Mouse (Mus musculus) limb, embryonic 15.5 days (tissue): ENCODE measurements around the gene Hist1h4a. TPM values are rescaled to one million over a fixed set of nuclear protein-coding genes. Genes with fewer than 3 reads are reported as not detected.
"Not testable (repeated sequence)": the region's sequence is repeated elsewhere in the genome, so short reads cannot be mapped to it uniquely, and the experiment has no call there.

Source experiments
- ATAC-seq: fragments of 200-750 bp; cut with Nextera tagmentation; 2 replicates; pipeline ENCODE4 v1.8.0; 2017; ENCODE audit warnings: low read depth, moderate TSS enrichment; ENCODE audit not compliant: insufficient number of reproducible peaks, low FRiP score, low TSS enrichment
- H3K27ac ChIP-seq: fragments of 300-500 bp; sonication (generic); 2 replicates; pipeline ENCODE4 v1.5.1; 2015; ENCODE audit warnings: moderate library complexity, mild to moderate bottlenecking, inconsistent platforms
- H3K27me3 ChIP-seq: fragments of 300-500 bp; sonication (generic); 2 replicates; pipeline ENCODE4 v1.6.1; 2015; ENCODE audit warnings: inconsistent platforms
- H3K36me3 ChIP-seq: fragments of 300-500 bp; sonication (generic); 2 replicates; pipeline ENCODE4 v1.6.1; 2015; ENCODE audit warnings: inconsistent platforms
- H3K4me1 ChIP-seq: fragments of 300-500 bp; sonication (generic); 2 replicates; pipeline ENCODE4 v1.6.1; 2015; ENCODE audit warnings: inconsistent platforms
- H3K4me2 ChIP-seq: fragments of 300-500 bp; sonication (generic); 2 replicates; pipeline ENCODE4 v1.6.1; 2015; ENCODE audit warnings: mild to moderate bottlenecking, inconsistent platforms
- H3K4me3 ChIP-seq: fragments of 300-500 bp; sonication (generic); 2 replicates; pipeline ENCODE4 v1.5.1; 2015; ENCODE audit warnings: mild to moderate bottlenecking, inconsistent platforms
- H3K9ac ChIP-seq: fragments of 300-500 bp; sonication (generic); 2 replicates; pipeline ENCODE4 v1.6.1; 2015; ENCODE audit warnings: inconsistent platforms
- H3K9me3 ChIP-seq: fragments of 300-500 bp; sonication (generic); 2 replicates; pipeline ENCODE4 v1.6.1; 2016; ENCODE audit warnings: inconsistent platforms
- WGBS: fragments of 180-500 bp; shearing (Covaris S2); methylation state at CpG from one replicate; pipeline ENCODE4 v1.1.7; 2015; 5-methylcytosine and 5-hydroxymethylcytosine counted together
- polyA plus RNA-seq: library from polyadenylated mRNA; unstranded; fragments of >200 nt; fragmentation: Nextera tagmentation; extraction: Ambion mirVana; gene quantifications from 2 replicates; pipeline ENCODE4 v1.2.1, GENCODE M21; 2015

Hist1h4a gene
- polyA plus RNA-seq, 1 experiment from 2014 or later: 0.33 TPM

DNA sequence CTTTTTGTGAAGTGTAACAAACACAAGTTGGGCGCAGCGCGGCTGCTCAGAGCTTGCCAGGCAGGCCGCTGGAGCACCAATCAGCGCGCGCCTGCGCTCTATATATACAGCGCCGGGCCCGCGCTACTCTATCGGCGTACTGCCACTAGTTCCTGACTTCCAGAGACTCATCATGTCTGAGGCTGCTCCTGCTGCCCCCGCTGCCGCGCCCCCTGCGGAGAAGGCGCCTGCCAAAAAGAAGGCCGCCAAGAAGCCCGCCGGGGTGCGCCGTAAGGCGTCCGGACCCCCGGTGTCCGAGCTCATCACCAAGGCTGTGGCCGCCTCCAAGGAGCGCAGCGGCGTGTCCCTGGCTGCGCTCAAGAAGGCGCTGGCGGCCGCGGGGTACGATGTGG is 22.4 kb downstream of the Hist1h4a start, which contains the start of gene Hist1h1c:
Gene Hist1h1c, plus strand, starts transcription at position 132 of the 392 bp plus-strand sequence.
- H3K4me2 ChIP-seq: peak within 1 kb of the TSS; percentile 93
- peaks cover 11% of the 10 kb centered on the region; the same call in 1 of the 2 replicates for H3K4me1 ChIP-seq
- peak within 1 kb of the TSS; percentile 61 for H3K9ac ChIP-seq
- no peaks in the 10 kb centered on the region for H3K27me3 ChIP-seq
- no peaks in the 10 kb centered on the region for H3K9me3 ChIP-seq
- H3K4me3 ChIP-seq: peak within 1 kb of the TSS; percentile 57
- under 1% methylated on average over 38 of the region's 38 CpGs for WGBS
- peak; percentile 92 for ATAC-seq
- peak within 1 kb of the TSS; percentile 98 for H3K27ac ChIP-seq
- no peaks in the 10 kb centered on the region for H3K36me3 ChIP-seq

DNA sequence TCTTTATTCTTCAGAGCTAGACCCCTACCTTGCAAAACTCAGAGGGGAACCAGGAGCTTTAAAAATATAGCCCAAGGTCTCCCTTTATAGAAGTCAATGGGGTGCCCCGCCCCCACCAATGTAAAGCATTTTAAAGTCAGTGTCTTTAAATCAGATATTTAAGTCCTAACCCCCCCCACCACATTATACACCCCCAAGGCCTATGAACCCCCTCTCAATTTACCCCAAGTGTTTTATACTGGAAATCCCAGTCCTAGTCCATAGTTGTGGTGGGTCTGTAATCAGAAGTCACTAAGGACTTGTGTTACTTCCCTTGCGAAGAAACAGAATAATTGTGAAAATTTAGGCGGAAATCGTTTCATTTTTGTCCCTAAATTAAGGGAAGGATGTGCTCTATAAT is 23.0 kb downstream of the Hist1h4a start:
- Histone ChIP-seq H3K4me2 (peak overlapping the region; percentile 93), H3K9ac (no peak overlapping the region), H3K27ac (peak overlapping the region; percentile 98), H3K36me3 (no peaks in the 10 kb centered on the region), H3K4me1 (peaks cover 11% of the 10 kb centered on the region; the same call in 1 of the 2 replicates), H3K4me3 (peak overlapping the region; percentile 57), H3K27me3 (no peaks in the 10 kb centered on the region), H3K9me3 (no peaks in the 10 kb centered on the region)
- ATAC-seq: no peak
- 26% methylated on average over 4 of the region's 4 CpGs for WGBS

DNA sequence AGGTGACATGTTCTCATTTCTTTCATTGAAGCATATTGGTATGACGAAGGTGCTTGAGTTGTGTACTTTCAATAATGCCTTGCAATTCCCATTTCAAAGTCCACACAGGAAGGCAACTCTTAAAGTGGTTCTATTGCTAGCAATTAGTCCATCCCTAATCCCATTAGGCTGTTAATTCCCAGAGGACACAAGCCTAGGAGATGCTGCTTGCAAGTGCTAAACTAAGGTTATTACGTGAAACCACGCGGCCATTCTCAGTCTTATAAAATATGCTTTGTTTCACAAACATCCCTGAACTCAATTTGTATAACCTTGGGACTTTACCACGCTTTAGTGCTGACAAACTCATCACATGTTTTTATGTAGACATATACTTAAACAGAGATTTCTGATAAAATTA is 23.9 kb downstream of the Hist1h4a start:
- Histone ChIP-seq H3K27me3 (no peaks in the 10 kb centered on the region), H3K4me1 (peaks cover 11% of the 10 kb centered on the region; the same call in 1 of the 2 replicates), H3K4me2 (no peak overlapping the region), H3K4me3 (no peak overlapping the region), H3K27ac (no peak overlapping the region), H3K9me3 (no peaks in the 10 kb centered on the region), H3K36me3 (no peaks in the 10 kb centered on the region), H3K9ac (no peak overlapping the region)
- no peak for ATAC-seq
- WGBS: 85% methylated on average over 5 of the region's 5 CpGs

DNA sequence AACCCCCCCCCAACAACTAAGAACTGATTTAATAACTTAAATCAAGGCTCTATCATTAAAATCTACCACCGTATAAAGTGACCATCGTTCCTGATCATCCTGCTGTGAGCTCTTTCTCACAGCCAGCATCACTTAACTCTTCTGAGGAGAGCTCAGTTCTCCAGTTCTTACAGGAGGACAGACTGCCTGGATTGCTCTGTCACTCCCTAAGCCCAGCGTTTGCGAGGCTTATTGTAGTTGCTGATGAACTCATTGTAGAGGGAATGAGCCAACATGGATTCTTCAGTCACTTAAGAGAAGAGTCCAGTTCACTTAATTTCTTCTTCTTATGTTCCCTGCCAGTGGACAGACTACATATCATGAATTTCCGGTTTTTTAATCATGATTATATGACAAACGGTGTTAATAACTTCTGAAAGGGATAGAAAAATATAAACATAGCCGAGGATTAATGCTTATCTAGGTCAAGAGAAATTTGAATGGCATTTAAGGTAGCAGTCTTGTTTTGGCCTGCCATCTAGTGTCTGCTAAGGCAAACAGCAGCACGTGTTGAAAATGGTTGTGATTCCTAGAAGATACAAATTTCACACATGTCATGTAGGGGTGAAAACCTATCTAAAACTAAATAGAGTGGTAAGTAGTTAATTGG is 28.8 kb downstream of the Hist1h4a start:
- no peaks in the 10 kb centered on the region for H3K36me3 ChIP-seq
- 26% methylated on average over 8 of the region's 8 CpGs for WGBS
- no peak for ATAC-seq

DNA sequence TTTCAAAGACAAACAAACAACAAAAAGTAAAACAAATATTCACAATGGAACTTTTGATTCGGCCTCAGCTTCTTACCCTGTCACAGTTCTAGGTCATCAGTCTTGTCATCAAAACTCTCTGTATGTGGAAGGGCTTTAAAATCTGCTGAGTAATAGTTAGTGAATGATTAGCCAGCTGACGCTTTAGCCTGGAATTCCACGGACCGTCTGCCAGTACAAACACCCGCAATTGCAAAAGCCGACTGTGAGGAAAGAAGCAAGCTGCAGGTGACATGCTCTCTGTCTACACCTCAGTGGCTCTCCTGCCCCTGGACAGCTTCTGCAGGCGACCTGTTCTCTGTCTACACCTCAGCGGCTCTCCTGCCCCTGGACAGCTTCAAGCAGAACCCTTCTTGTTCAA is 30.6 kb downstream of the Hist1h4a start:
- Histone ChIP-seq H3K9ac (no peak overlapping the region), H3K36me3 (no peaks in the 10 kb centered on the region), H3K4me3 (no peak overlapping the region), H3K4me2 (no peak overlapping the region), H3K27ac (no peak overlapping the region), H3K27me3 (no peaks in the 10 kb centered on the region), H3K9me3 (no peaks in the 10 kb centered on the region), H3K4me1 (no peaks in the 10 kb centered on the region)
- no peak for ATAC-seq
- 39% methylated on average over 8 of the region's 8 CpGs for WGBS

More for the DNA sequence above, 28.8 kb downstream of the Hist1h4a start:
- Histone ChIP-seq H3K4me3 (no peak overlapping the region), H3K9ac (no peak overlapping the region), H3K9me3 (no peaks in the 10 kb centered on the region), H3K27ac (no peak overlapping the region), H3K4me2 (no peak overlapping the region), H3K4me1 (no peaks in the 10 kb centered on the region), H3K27me3 (no peaks in the 10 kb centered on the region)

DNA sequence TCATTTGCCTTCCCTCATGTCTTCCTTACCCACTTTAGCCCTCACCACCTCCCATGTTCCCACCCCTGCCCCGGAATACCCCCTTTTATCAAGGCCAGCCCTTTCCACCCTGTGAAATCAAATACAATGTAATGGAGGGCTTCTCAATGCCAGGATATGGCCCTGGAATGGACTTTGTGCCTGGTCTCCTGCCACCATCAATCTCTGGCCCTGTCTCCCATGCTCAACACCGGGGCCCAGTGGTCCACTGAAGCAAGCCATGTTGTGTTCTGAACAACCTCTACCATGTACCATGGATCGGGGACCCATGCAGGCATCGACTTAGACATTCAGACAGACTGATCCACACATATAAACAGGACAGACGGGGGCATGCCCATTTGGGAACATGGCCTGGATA is 31.3 kb downstream of the Hist1h4a start:
- 94% methylated on average over 5 of the region's 5 CpGs for WGBS
- Histone ChIP-seq H3K36me3 (no peaks in the 10 kb centered on the region), H3K4me3 (no peak overlapping the region), H3K4me2 (no peak overlapping the region), H3K4me1 (no peaks in the 10 kb centered on the region), H3K9me3 (no peaks in the 10 kb centered on the region), H3K9ac (no peak overlapping the region), H3K27ac (no peak overlapping the region), H3K27me3 (no peaks in the 10 kb centered on the region)
- ATAC-seq: no peak

DNA sequence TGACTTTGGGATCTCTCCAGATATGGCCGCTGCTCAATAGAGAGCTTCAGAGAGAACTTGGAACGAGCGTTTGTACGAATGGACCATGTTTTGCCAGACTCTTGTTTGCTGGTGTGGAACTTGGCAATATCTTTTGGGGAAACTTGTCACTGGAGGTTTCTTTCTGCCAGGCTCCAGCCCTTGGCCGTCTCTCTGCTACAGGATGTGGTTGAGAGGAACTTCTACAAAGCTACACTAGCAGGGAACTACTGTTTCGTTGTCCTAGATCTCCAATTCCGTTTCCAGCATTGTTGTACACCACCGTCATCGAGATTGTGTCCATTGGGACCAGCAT is 31.9 kb downstream of the Hist1h4a start:
- Histone ChIP-seq H3K4me2 (no peak overlapping the region), H3K4me3 (no peak overlapping the region), H3K9me3 (no peaks in the 10 kb centered on the region), H3K36me3 (no peaks in the 10 kb centered on the region), H3K27me3 (no peaks in the 10 kb centered on the region), H3K27ac (no peak overlapping the region), H3K4me1 (no peaks in the 10 kb centered on the region), H3K9ac (no peak overlapping the region)
- ATAC-seq: no peak
- WGBS: 87% methylated on average over 9 of the region's 9 CpGs

DNA sequence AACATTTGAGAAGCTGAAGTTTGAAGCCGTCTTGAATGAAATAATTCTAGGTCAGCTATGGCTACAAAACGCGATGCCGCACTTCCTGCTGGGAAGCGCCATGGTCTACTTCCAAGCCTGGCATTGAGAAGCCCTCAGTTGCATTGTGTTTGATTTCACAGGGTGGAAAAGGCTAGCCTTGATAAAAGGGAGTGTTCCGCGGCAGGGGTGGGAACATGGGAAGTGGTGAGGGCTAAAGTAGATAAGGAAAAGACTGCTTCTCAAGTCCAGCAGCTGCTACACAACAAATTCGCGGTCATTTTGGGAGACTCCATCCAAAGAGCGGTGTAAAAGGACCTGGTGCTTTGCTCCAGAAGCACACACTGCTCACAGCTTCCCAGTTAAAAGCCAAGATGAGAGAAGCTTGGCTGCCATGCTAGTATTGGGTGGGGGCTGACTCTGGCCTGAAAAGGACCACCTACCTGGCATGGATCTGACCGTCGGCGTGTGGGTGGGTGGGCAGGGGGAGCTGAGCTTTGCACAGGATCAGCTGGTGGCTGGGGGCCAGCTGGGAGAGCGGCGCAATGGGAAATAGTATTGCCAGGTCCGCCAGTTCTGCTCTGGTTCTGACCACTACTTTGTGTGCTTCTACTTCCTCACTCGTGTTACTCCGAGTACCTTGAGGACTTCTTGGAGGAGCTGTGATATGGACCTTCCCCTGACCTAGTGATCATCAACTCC is 32.4 kb downstream of the Hist1h4a start:
- H3K36me3 ChIP-seq: no peaks in the 10 kb centered on the region
- H3K9me3 ChIP-seq: no peaks in the 10 kb centered on the region
- WGBS: 89% methylated on average over 18 of the region's 18 CpGs
- no peak for ATAC-seq
- no peak overlapping the region for H3K27ac ChIP-seq
- H3K27me3 ChIP-seq: no peaks in the 10 kb centered on the region
- H3K9ac ChIP-seq: no peak overlapping the region
- no peaks in the 10 kb centered on the region for H3K4me1 ChIP-seq
- H3K4me3 ChIP-seq: no peak overlapping the region
- H3K4me2 ChIP-seq: no peak overlapping the region

DNA sequence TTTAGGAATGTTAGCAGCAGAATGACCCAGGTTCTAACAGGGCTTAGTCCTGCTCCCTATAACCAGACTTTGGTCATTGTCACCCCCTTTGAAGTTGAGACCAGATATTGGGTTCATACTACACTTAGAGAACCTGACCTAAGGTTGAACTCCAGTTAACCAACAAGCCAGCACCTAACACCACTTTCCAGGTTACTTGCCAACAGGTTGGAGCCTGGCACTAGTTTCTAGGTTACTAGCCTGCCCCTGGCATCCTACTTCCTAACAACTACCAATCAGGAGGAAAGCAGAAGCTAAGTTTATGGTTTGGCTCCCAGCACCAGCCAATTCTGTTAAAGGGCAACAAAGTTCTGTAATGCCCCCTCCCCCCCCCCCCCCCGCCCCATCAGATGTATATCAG is 35.8 kb downstream of the Hist1h4a start:
- no peaks in the 10 kb centered on the region for H3K27me3 ChIP-seq
- no peak overlapping the region for H3K9ac ChIP-seq
- H3K27ac ChIP-seq: no peak overlapping the region
- H3K4me2 ChIP-seq: no peak overlapping the region
- no peak overlapping the region for H3K4me3 ChIP-seq
- H3K9me3 ChIP-seq: no peaks in the 10 kb centered on the region
- no peak for ATAC-seq
- WGBS: no CpG with 5 or more reads among the region's 1 CpGs
- H3K4me1 ChIP-seq: no peaks in the 10 kb centered on the region
- no peaks in the 10 kb centered on the region for H3K36me3 ChIP-seq

DNA sequence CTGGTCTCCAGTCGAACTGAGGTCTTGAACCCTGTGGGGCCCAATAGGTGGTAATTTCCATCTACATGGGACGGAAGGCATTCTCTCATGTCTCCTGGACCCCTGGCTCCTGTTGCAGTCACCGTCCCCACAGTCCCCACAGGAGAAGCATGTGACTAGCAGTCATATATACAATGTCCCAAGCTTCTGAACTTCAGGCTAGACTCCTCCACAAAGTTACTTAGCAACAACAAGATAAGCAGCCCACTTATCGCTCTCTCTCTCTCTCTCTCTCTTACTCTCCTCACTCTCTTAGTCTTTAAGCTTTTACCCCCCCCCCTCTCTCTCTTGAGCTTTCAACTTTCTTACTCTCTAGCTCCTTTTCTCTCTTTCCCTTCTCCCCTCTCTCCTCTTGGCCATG is 36.8 kb downstream of the Hist1h4a start:
- ATAC-seq: no peak
- H3K9me3 ChIP-seq: no peaks in the 10 kb centered on the region
- no peak overlapping the region for H3K4me2 ChIP-seq
- H3K36me3 ChIP-seq: no peaks in the 10 kb centered on the region
- no peak overlapping the region for H3K9ac ChIP-seq
- no peaks in the 10 kb centered on the region for H3K27me3 ChIP-seq
- no peak overlapping the region for H3K27ac ChIP-seq
- H3K4me3 ChIP-seq: no peak overlapping the region
- 88% methylated on average over 4 of the region's 4 CpGs for WGBS
- H3K4me1 ChIP-seq: no peaks in the 10 kb centered on the region

DNA sequence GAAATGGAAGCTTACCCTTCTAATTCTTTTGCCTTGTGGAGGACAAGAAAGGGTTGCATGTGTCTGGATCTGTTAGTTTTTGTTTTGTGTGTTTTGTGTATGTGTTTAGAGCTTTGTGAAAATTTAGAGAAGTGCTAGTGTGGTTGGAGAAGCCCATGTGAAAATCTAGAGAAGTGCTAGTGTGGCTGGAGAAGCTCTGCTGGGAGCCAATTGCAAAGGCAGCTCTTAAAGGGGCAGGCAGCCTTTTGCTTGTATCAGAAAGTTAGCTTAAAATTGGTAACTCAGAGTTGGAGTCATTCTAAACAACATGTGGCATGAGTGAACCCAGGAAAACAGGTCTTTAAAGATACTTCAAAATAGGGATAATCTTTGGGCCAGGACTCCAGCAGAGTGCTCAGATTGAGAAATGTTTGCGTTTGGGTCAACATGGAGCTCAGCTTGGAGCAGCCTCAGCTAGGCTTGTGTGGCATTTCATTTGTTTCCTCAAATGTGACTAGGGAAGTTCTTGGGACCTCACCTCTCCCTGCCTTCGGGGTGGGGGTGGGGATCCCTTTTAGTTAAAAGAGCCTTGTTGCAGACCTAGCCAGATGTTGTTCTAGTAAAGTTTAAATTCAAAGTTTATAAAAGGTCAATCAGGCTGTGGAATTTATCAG is 43.3 kb downstream of the Hist1h4a start:
- not testable (repeated sequence) for H3K4me3 ChIP-seq, ATAC-seq, H3K9me3 ChIP-seq, H3K27me3 ChIP-seq, H3K4me1 ChIP-seq, H3K9ac ChIP-seq, H3K27ac ChIP-seq, H3K4me2 ChIP-seq, H3K36me3 ChIP-seq
- 11% methylated on average over 2 of the region's 2 CpGs for WGBS

DNA sequence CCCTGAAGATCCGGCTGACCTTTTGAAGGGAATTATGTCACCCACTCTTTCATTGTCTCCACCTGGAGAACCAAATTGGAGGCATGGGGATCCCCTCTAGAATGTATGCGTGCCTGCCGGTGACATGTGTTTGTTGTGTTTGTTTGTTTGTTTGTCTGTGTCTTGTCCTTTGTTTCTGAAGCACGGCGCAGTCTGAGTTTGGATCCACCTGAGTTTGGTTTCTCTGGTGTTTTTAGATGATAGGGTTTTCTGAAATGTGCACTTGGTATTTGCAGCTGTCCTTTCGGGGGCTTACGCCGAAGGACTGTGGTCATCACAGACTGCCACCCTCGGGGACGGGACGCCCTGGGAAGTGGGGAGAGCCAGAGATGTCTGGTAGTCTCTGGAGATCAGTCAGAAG is 43.9 kb downstream of the Hist1h4a start:
- no peak overlapping the region for H3K4me3 ChIP-seq
- H3K9me3 ChIP-seq: no peaks in the 10 kb centered on the region
- H3K36me3 ChIP-seq: no peaks in the 10 kb centered on the region
- no peak overlapping the region for H3K9ac ChIP-seq
- WGBS: 52% methylated on average over 11 of the region's 11 CpGs
- H3K4me1 ChIP-seq: no peaks in the 10 kb centered on the region
- H3K27ac ChIP-seq: no peak overlapping the region
- H3K4me2 ChIP-seq: no peak overlapping the region
- H3K27me3 ChIP-seq: no peaks in the 10 kb centered on the region
- ATAC-seq: no peak
